Mouse (Mus musculus) myocyte (in vitro differentiated cells): ENCODE results near the gene Esrrg.

Experiments
- MYOG ChIP-seq, 3 experiments: IDR thresholded peaks; one replicate each; pipeline ENCODE4 v1.6.1; 2011; ENCODE audit warnings: control low read depth in 2 of 3, low read depth in 2 of 3, mild to moderate bottlenecking in 2 of 3; ENCODE audit not compliant: insufficient read length in 2 of 3, control insufficient read depth in 1 of 3, insufficient read depth in 1 of 3
- POLR2A ChIP-seq: IDR thresholded peaks from one replicate; pipeline ENCODE4 v1.6.1; 2011; ENCODE audit warnings: low read depth, mild to moderate bottlenecking, control low read depth, moderate library complexity; ENCODE audit not compliant: insufficient read length
- POLR2AphosphoS2 ChIP-seq: IDR thresholded peaks from one replicate; pipeline ENCODE4 v1.6.1; 2011; ENCODE audit warnings: low read depth, control low read depth; ENCODE audit not compliant: insufficient read length
- USF1 ChIP-seq: IDR thresholded peaks from one replicate; pipeline ENCODE4 v1.6.1; 2011; ENCODE audit warnings: low read depth, mild to moderate bottlenecking, control low read depth, moderate library complexity

DNA sequence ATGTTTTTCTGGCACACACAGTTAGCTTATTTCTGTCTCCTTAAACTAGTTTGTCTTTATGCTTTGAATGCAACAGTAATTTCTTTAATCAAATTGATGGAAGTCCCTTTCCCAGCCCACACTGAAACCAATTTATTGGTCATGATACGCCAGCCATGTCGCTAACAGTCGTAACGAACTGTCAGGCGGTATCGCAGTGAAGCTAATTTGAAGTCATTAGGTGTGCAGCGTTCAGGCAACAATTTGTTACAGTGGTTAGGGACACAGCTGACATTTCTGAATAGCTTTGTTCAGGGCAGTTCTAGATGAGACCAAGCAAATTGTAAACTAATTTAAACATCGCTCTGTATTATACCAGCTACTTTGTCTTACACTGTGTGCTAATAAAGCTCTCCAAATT, 542.5 kb downstream of the Esrrg start:
- no peak for TF ChIP-seq POLR2AphosphoS2
- TF ChIP-seq MYOG (IDR thresholded peaks at IDR 0.05; ENCODE audit: control insufficient read depth in 1 of 3, insufficient read depth in 1 of 3, insufficient read length in 2 of 3, low read depth in 2 of 3), result no peak
- no peak for TF ChIP-seq POLR2A
- no peak for TF ChIP-seq USF1
